Mouse (Mus musculus) fibroblast of lung, adult 2 months (primary cell): ENCODE results near the gene Lemd2.

Experiments used
- DNase-seq: peaks from one replicate; pipeline ENCODE4 v3.0.0-alpha.2; 2011; ENCODE audit warnings: low read depth

Gene Lemd2

GRCm38 (mm10) chr17:27227258-27227657 lies 23.0 kb upstream of the Lemd2 start:
- DNase-seq = no peak

DNA sequence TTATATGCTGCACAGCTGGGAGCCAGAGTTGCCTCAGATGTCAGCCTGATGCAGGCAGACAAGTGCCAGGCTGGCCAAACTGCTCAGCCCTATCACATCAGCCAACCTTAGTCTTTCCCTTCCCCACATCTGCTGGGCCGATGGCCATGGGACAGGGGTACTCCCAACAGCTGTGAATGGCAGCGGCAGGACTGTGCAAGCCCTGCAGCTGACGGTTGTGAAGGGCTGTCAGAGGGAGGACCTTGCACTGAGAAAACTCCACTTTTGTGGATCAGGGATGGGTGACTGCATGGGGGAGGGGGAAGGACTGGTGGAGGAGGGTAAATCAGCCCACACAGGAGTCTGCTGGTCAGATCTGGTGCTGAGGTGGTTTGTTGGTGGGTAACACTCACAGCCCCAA lies 22.4 kb upstream of the Lemd2 start:
- DNase-seq = no peak

DNA sequence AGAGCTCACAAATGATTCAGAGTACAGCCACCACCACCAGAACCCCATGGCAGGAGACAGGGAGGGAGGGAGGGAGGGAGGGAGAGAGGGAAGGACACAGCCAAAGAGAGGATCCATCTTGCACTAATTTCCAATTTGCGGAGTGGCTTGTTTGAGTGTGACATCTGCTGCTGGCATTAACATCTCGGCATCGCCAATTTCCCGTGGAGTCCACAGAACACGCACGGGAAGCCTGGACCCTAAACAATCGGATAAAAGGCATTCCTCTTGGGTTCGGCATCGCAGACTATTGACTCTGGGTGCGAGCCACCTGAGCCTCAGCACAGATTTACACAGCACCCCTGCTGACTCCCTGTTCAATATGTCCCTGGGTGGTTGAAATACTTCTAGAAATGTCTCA lies 21.5 kb upstream of the Lemd2 start:
- no peak for DNase-seq

DNA sequence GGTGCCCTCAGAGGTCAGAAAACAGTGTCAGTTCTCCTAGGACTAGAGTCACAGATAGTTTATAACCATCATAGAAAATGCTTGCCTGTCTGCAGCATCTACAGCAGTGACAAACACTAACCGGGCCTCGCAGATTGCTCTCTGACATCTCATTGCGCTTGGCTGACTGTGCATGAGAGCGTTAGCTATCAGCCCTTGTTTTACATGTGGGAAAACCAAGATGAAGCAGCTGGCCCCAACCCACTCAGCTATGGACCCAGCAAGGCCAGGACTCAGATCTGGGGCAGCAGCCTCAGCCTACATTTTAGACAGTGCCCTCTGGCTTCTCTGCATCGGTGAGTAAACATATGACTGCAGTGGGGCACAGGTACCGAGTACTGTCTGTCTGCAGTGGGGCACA lies 19.6 kb upstream of the Lemd2 start:
- no peak for DNase-seq

DNA sequence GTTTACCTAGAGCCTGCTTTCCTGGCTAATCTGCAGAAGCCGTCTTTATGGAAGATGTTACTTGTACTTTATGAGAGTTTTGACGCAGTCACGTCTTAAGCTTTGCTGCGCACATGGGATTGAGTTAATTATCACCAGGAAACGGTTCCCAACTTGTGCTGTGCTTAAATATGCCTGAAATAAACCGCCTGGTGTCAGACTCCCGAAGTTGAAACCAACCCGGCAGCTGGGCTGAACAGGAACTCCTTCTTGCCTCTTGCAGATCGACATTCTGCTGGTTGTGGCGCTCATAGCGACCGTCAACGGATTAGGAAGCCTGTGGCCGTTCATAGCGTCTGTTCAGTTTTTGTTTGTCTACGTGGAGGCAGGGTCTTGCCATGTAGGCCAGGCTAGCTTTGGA lies 17.3 kb upstream of the Lemd2 start:
- no peak for DNase-seq

DNA sequence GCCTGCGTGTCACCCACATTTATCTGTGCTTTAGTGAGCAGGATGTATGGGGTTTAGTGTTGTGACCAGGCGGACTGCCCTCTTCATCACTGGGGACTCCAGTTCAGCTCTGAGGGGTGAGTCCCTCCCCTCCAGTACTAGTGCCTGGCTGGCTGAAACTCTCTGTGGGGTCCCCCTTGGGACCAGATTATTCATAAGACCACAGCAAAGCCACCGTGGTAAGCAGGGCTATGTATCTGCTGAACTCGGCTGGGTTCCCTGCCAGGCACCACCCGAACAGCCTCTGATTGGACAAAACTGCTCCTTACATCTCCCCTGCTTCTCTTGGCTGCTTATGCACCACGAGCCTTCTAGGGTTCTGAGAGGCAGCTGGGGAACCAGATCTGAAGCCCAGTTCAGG lies 14.6 kb upstream of the Lemd2 start:
- no peak for DNase-seq

DNA sequence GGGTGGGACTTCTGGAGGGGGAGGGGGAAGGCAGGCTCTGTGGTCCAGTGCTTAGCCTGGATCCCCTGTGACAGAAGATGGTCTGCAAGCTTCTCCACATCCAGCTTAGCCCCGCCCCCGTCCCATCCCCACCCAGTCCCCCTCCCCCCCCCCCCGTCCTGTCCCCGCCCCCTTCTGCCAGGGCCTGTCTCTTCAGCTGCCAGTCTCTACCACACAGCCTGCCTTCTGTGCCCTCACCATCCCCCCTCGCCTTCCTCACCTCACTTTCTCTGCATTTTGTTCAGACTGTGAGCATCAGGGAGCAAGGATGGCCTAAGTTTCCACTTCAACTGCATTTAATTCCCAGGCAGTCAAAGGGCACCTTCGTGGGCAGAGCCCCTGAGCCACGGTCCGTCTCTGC lies 14.1 kb upstream of the Lemd2 start:
- DNase-seq = no peak

DNA sequence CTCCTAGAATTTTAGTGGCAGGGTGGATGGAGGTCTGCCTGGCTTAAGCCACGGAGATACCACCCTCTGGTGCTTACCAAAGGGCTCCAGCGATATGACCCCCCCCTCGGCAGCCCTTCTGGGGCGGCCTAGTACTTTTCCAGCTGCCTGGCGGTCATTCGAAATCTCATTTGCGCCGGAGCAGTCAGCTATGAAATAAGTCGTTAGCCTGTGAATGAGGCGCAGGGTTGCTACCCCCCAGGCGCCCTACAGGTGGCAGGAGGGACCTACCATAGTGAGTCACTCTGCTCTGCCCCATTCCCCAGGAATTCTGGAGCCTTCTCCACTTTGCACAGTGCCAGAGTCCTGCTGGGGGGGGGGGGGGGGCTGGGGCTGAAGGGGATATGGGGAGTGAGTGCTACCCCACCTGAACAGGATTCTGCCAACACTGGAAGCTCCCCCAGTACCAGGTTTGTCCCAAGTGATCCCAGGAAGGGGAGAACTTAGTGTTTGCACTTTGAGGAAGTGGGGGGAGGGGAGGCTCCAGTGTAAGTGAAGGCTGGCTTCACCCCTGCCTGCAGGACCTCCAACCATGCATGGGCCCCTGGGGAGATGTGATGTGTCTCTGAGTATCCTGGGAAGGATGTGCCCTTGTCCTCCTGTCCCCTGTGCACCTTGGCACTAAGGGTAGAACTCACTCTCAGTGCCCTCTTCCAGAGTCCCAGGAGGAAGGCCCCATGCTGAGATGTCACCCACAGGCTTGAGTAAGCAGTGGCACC lies 8.7 kb upstream of the Lemd2 start:
- no peak for DNase-seq

- no peak for DNase-seq
These were observed 7.7 kb upstream of the Lemd2 start for GRCm38 (mm10) chr17:27212006-27212405.

- no peak for DNase-seq
These were observed 2.9 kb upstream of the Lemd2 start for GRCm38 (mm10) chr17:27207113-27207707.

DNA sequence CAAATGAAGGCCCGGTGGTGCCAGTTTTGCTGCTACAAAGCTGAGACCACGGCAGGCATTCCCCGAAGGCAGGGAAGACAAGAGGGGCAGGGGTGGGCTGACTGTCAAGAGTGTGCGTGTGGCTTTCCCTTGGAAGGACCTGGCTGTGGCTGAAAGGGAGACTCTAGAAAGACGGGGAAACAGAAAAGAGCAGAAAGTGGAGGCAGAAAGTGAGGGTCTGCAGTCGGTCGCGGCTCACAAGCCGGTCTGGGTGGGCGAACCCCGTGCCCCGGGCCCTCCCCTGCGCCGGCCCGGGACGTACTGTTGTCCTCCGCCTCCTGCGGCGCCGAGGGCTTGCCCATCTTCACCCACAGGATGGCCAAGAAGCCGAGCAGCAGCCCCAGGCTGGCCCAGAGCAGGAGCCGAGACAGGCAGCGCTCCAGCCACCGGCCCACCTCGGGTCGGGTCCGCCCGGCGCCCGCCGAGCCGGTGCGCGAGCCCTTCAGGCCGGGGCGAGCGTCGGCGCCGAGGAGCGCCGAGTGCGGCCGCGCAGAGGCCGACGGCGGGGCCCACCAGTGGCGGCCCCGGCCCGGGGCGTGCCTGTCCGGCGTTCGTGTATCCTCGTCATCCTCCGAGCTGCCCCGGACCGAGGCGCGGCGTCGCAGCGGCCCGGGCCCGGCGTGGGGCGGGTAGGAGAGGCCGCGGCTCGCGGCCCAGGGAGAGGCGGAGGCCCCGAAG lies 753 bp downstream of the Lemd2 start:
- no peak for DNase-seq

- no peak for DNase-seq
These were observed 1.3 kb downstream of the Lemd2 start for GRCm38 (mm10) chr17:27202919-27203357.

DNA sequence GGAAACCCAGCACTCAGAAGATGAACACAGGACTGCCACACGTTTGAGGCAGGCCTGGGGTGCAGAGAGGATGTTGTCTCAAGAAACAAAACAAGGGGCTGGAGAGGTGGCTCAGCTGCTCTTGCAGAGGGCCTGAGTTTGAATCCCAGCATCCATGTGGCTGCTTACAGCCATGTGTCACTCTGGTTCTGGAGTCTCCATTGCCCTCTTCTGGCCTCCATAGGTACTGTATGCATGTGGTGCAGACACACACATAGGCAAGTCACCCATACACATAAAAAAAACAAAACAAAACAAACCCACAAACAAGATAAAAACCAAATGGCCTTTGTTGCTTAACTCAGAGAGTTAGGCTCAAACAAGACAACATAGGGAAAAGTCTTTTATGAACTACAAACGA lies 2.3 kb downstream of the Lemd2 start:
- DNase-seq = no peak

GRCm38 (mm10) chr17:27200801-27201200 lies 3.5 kb downstream of the Lemd2 start:
- no peak for DNase-seq

- DNase-seq = no peak
These were observed 4.4 kb downstream of the Lemd2 start for GRCm38 (mm10) chr17:27199864-27200263.

DNA sequence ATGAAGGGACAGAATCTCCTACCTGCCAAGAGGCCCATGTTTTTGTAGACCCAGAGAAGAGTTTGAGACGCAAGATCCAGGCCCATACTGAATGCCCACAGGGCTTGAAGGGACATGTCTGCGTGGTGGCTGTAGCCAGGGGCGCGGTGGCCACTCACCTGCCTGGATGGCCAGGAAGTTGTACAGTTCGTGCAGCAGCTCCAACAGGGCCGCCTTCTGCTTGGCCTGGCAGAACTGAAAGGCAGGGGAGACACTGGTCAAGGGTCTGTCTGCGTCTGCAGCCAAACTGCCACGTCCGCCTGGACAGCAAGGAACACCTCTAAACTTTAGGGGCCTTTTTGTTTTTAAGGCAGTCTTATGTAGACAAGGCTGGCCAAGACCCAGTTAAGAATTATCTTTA lies 5.1 kb downstream of the Lemd2 start:
- DNase-seq = no peak

DNA sequence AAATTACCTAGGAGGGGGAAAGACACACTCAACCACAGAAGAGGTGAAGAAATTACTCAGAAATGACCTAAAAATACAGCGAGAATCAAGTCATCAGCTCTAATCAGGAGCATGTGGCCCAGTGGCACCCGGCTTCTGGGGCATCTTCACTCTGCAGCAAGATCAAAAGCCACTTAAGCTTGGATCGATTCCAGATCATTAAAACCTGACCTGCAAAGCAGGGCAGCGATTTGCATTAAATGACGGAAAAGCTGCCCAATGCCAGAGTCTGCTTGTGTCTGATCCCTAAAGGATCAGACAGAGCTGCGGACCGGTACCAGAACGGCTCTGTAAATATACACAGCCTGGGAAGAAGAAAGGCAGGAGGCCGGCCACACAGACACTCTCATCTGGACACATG lies 8.1 kb downstream of the Lemd2 start:
- DNase-seq = no peak

- DNase-seq = no peak
These were observed 9.7 kb downstream of the Lemd2 start for GRCm38 (mm10) chr17:27194258-27195185.

- DNase-seq = no peak
These were observed 12.5 kb downstream of the Lemd2 start for GRCm38 (mm10) chr17:27191804-27192203.

DNA sequence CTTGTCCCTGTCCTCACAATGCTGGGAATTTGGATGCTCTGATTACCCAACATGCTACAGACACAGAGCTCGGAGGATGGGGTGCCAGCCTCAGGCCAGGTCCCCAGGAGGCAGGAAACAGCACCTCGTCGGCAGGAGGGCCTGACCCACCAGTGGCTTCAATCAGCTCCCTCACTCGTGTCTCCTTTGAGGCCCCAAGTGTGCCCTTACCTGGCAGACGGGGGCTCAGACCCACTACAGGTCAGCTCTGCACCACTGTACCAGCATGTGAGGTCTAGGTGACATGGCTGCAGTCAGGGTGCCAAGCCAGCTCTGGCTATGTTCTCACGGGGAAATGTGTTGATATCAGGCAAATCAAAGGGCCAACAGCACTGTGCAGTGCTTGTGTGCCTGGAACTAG lies 13.1 kb downstream of the Lemd2 start:
- DNase-seq = no peak

DNA sequence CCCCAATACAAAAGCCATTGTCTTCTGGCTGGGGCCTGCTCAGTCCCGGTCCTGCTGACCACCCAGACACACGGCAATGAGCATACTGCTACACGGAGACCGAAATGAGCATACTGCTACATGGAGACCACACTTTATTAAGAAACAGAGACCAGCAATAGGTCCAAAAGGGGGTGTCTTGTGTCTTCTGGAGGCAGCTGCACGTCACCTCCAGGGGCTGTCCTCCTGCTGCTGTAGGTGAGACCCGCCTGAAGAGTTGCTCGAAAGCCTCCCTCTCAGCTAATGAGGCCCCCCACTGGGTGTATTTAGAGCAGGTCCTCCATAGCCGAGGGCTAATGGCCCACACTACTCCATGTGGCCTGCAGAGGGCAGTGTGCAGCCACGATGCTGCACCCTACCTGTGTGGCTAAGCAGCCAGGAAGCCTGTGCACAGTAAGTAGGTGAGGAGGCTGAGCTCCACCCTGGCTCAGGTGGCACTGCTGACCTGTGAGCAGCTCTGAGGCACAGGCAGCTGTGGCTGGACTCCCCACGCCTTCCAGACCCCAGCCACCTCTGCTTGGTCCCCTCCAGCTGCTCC lies 14.5 kb downstream of the Lemd2 start:
- DNase-seq = no peak

DNA sequence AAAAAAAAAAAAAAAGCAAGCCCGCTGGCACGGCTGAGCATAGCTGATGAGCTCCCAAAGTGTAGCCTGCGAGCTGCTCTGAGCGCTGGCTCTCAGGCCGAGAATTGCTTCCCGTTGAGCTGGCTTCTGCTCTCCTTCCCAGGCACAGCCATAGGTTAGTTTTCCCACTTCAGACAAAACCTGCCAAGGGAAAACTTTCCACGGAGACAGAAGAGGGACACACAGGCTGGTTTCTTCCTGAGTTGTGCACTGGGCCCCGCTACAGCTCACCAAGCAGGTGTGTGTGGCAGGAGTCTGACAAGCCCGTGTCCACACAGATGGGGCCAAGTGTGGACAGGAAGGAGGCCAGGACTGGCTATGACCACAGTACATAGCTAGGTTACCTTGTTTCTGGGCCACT lies 15.4 kb downstream of the Lemd2 start:
- DNase-seq = no peak
